Mouse (Mus musculus) MEL (cell line): ENCODE results near the gene Iqgap3. TPM values are rescaled to one million over a fixed set of nuclear protein-coding genes. Genes with fewer than 3 reads are reported as not detected.

Experiments used
- DNase-seq: peaks from one replicate; pipeline ENCODE4 v3.0.0; 2011; ENCODE audit warnings: low read depth, low spot score
- H3K27ac ChIP-seq: 2 replicates; pipeline ENCODE4 v1.5.1; 2012; ENCODE audit warnings: low read depth, mild to moderate bottlenecking, control low read depth, low read length, moderate library complexity; ENCODE audit not compliant: control insufficient read depth
- H3K27me3 ChIP-seq, 2 experiments: fragments of 150-350 bp in 1 of 2; sonication (generic) in 1 of 2; 2 replicates each; pipeline ENCODE4 v1.6.1; 2012; ENCODE audit warnings: low read length in 2 of 2, mild to moderate bottlenecking in 2 of 2, improper control_type of control experiment in 1 of 2, moderate library complexity in 1 of 2; ENCODE audit not compliant: insufficient read depth in 2 of 2, control insufficient read depth in 1 of 2
- H3K36me3 ChIP-seq, 2 experiments: 2 replicates each; pipeline ENCODE4 v1.6.1; 2012 to 2014; ENCODE audit warnings: low read length in 2 of 2, improper control_type of control experiment in 1 of 2, inconsistent platforms in 1 of 2, mild to moderate bottlenecking in 1 of 2; ENCODE audit not compliant: insufficient read depth in 2 of 2, control insufficient read depth in 1 of 2
- H3K4me1 ChIP-seq, 2 experiments: fragments of 150-350 bp in 1 of 2; sonication (generic) in 1 of 2; 2 replicates each; pipeline ENCODE4 v1.6.1; 2012; ENCODE audit warnings: low read length in 2 of 2, improper control_type of control experiment in 1 of 2, mild to moderate bottlenecking in 1 of 2; ENCODE audit not compliant: insufficient read depth in 2 of 2, control insufficient read depth in 1 of 2
- H3K4me3 ChIP-seq, 2 experiments: fragments of 150-350 bp in 1 of 2; sonication (generic) in 1 of 2; 2 replicates each; pipeline ENCODE4 v1.5.1; 2012; ENCODE audit warnings: low read depth in 2 of 2, low read length in 2 of 2, mild to moderate bottlenecking in 2 of 2, moderate library complexity in 2 of 2, control low read depth in 1 of 2, improper control_type of control experiment in 1 of 2; ENCODE audit not compliant: control insufficient read depth in 1 of 2, insufficient read depth in 1 of 2
- H3K79me2 ChIP-seq: 2 replicates; pipeline ENCODE4 v1.6.1; 2012; ENCODE audit warnings: mild to moderate bottlenecking, low read length, moderate library complexity; ENCODE audit not compliant: control insufficient read depth, poor library complexity, insufficient read depth
- H3K9ac ChIP-seq: 2 replicates; pipeline ENCODE4 v1.6.1; 2012; ENCODE audit warnings: low read depth, mild to moderate bottlenecking, control low read depth, low read length, moderate library complexity; ENCODE audit not compliant: control insufficient read depth, poor library complexity, severe bottlenecking
- H3K9me3 ChIP-seq: fragments of 150-350 bp; sonication (generic); replicated peaks from 2 replicates; pipeline ENCODE4 v1.6.1; 2012; ENCODE audit warnings: mild to moderate bottlenecking, low read length, improper control_type of control experiment, moderate library complexity; ENCODE audit not compliant: insufficient read depth
- BHLHE40 ChIP-seq: IDR thresholded peaks from 2 replicates; pipeline ENCODE4 v1.6.1; 2012; ENCODE audit warnings: low read depth, mild to moderate bottlenecking, inconsistent platforms, low read length, improper control_type of control experiment, borderline replicate concordance
- CHD1 ChIP-seq: IDR thresholded peaks from 2 replicates; pipeline ENCODE4 v1.6.1; 2012; ENCODE audit warnings: low read depth, mild to moderate bottlenecking, inconsistent platforms, low read length, improper control_type of control experiment
- E2F4 ChIP-seq: IDR thresholded peaks from 2 replicates; pipeline ENCODE4 v1.6.1; 2011; ENCODE audit warnings: low read depth, low read length, improper control_type of control experiment, borderline replicate concordance
- EP300 ChIP-seq, 2 experiments: IDR thresholded peaks; 2 replicates each; pipeline ENCODE4 v1.6.1; 2011; ENCODE audit warnings: improper control_type of control experiment in 2 of 2, low read length in 2 of 2, low read depth in 1 of 2, mild to moderate bottlenecking in 1 of 2
- ETS1 ChIP-seq: IDR thresholded peaks from 2 replicates; pipeline ENCODE4 v1.6.1; 2012; ENCODE audit warnings: low read depth, mild to moderate bottlenecking, inconsistent platforms, low read length, improper control_type of control experiment, moderate library complexity
- GATA1 ChIP-seq: IDR thresholded peaks from 2 replicates; pipeline ENCODE4 v1.6.1; 2011; ENCODE audit warnings: low read depth, low read length, improper control_type of control experiment
- MAFK ChIP-seq: IDR thresholded peaks from 2 replicates; pipeline ENCODE4 v1.6.1; 2011; ENCODE audit warnings: low read depth, mild to moderate bottlenecking, low read length, improper control_type of control experiment, borderline replicate concordance
- MAZ ChIP-seq: IDR thresholded peaks from 2 replicates; pipeline ENCODE4 v1.6.1; 2012; ENCODE audit warnings: low read depth, mild to moderate bottlenecking, inconsistent platforms, low read length, improper control_type of control experiment
- MXI1 ChIP-seq: IDR thresholded peaks from 2 replicates; pipeline ENCODE4 v1.6.1; 2011; ENCODE audit warnings: mild to moderate bottlenecking, low read depth, low read length, improper control_type of control experiment
- MYC ChIP-seq: IDR thresholded peaks from 2 replicates; pipeline ENCODE4 v1.6.1; 2011; ENCODE audit warnings: low read depth, mild to moderate bottlenecking, low read length, improper control_type of control experiment, moderate library complexity
- NELFE ChIP-seq: IDR thresholded peaks from 2 replicates; pipeline ENCODE4 v1.6.1; 2011; ENCODE audit warnings: low read depth, low read length, improper control_type of control experiment
- POLR2A ChIP-seq, 2 experiments: IDR thresholded peaks; 2 replicates each; pipeline ENCODE4 v1.6.1; 2011 to 2012; ENCODE audit warnings: low read length in 2 of 2, mild to moderate bottlenecking in 2 of 2, control low read depth in 1 of 2, improper control_type of control experiment in 1 of 2, low read depth in 1 of 2, moderate library complexity in 1 of 2; ENCODE audit not compliant: control insufficient read depth in 1 of 2, insufficient read depth in 1 of 2, poor library complexity in 1 of 2
- POLR2AphosphoS5 ChIP-seq: IDR thresholded peaks from 2 replicates; pipeline ENCODE4 v1.6.1; 2012; ENCODE audit warnings: low read depth, borderline replicate concordance, mild to moderate bottlenecking, inconsistent platforms, low read length, moderate library complexity, mixed read lengths
- RCOR1 ChIP-seq: IDR thresholded peaks from 2 replicates; pipeline ENCODE4 v1.6.1; 2012; ENCODE audit warnings: low read depth, mild to moderate bottlenecking, inconsistent platforms, low read length, improper control_type of control experiment
- TBP ChIP-seq: IDR thresholded peaks from 2 replicates; pipeline ENCODE4 v1.8.0; 2011; ENCODE audit warnings: low read depth, low read length, improper control_type of control experiment
- UBTF ChIP-seq: IDR thresholded peaks from 2 replicates; pipeline ENCODE4 v1.6.1; 2012; ENCODE audit warnings: low read depth, mild to moderate bottlenecking, inconsistent platforms, low read length, improper control_type of control experiment, moderate library complexity, borderline replicate concordance; ENCODE audit not compliant: insufficient read depth
- USF1 ChIP-seq: IDR thresholded peaks from 2 replicates; pipeline ENCODE4 v1.6.1; 2014; ENCODE audit warnings: low read depth, mild to moderate bottlenecking, inconsistent platforms, low read length, improper control_type of control experiment, moderate library complexity
- USF2 ChIP-seq, 2 experiments: IDR thresholded peaks; 2 replicates each; pipeline ENCODE4 v1.6.1; 2011 to 2012; ENCODE audit warnings: improper control_type of control experiment in 2 of 2, low read length in 2 of 2, borderline replicate concordance in 1 of 2, inconsistent platforms in 1 of 2, low read depth in 1 of 2, mild to moderate bottlenecking in 1 of 2; ENCODE audit not compliant: insufficient read depth in 1 of 2
- ZC3H11A ChIP-seq: IDR thresholded peaks from 2 replicates; pipeline ENCODE4 v1.6.1; 2012; ENCODE audit warnings: low read depth, mild to moderate bottlenecking, inconsistent platforms, low read length, improper control_type of control experiment
- ZMIZ1 ChIP-seq: IDR thresholded peaks from 2 replicates; pipeline ENCODE4 v1.6.1; 2012; ENCODE audit warnings: low read depth, mild to moderate bottlenecking, inconsistent platforms, low read length, improper control_type of control experiment, moderate library complexity
- ZNF384 ChIP-seq: IDR thresholded peaks from 2 replicates; pipeline ENCODE4 v1.6.1; 2012; ENCODE audit warnings: low read depth, mild to moderate bottlenecking, inconsistent platforms, low read length, improper control_type of control experiment
- polyA plus RNA-seq, 2 experiments: library from polyadenylated mRNA; stranded (reverse) in 1 of 2; unstranded in 1 of 2; fragments of >175 nt in 1 of 2; fragments of >200 nt in 1 of 2; gene quantifications; 2 replicates each; pipeline versions ENCODE4 v1.2.1 to v1.2.4; 2012; ENCODE audit warnings: low replicate concordance in 2 of 2, low read depth in 1 of 2; ENCODE audit not compliant: insufficient read length in 2 of 2, insufficient read depth in 1 of 2, missing spikeins in 1 of 2
- total RNA-seq: library from RNA; depleted of rRNA; stranded (reverse); fragments of 300-350 nt; gene quantifications from 2 replicates; pipeline ENCODE4 v1.2.3, GENCODE M21; 2012

Gene Iqgap3
- total and polyA plus RNA-seq, 3 experiments, result 21.1 to 42.5 TPM; not detected in 1

GRCm38 (mm10) chr3:88078204-88078603, 3.6 kb upstream of the Iqgap3 start, which contains the start of gene Ttc24:
Gene Ttc24 (minus strand): TSS chr3:88078304.
- peaks cover 11% of the 10 kb centered on the region for H3K79me2 ChIP-seq
- DNase-seq, result no peak
- no peak within 1 kb of the TSS for H3K27ac ChIP-seq
- no peak within 1 kb of the TSS for H3K9ac ChIP-seq
- H3K27me3 ChIP-seq, result peaks cover 19 to 23% of the 10 kb centered on the region in 2 experiments
- peaks cover 3 to 9% of the 10 kb centered on the region in 2 experiments for H3K4me1 ChIP-seq
- peaks cover 0 to 4% of the 10 kb centered on the region in 2 experiments; a peak in 2 of 4 replicates for H3K36me3 ChIP-seq
- no peaks in the 10 kb centered on the region for H3K9me3 ChIP-seq
- no peak within 1 kb of the TSS for H3K4me3 ChIP-seq
- no peak for TF ChIP-seq ZNF384
- no peak for TF ChIP-seq BHLHE40
- no peak for TF ChIP-seq POLR2A (IDR thresholded peaks at IDR 0.05; ENCODE audit: control insufficient read depth in 1 of 2, insufficient read depth in 1 of 2, low read depth in 1 of 2, low read length in 2 of 2, poor library complexity in 1 of 2)
- no peak for TF ChIP-seq E2F4
- TF ChIP-seq ZC3H11A, result no peak
- no peak for TF ChIP-seq MXI1
- no peak for TF ChIP-seq UBTF
- no peak for TF ChIP-seq MAZ
- TF ChIP-seq MAFK, result no peak
- no peak for TF ChIP-seq EP300 (IDR thresholded peaks at IDR 0.05; ENCODE audit: low read depth in 1 of 2, low read length in 2 of 2)
- no peak for TF ChIP-seq GATA1
- TF ChIP-seq CHD1, result no peak
- TF ChIP-seq MYC, result no peak
- TF ChIP-seq NELFE, result no peak

GRCm38 (mm10) chr3:88082224-88082618, 450 bp downstream of the Iqgap3 start:
- H3K36me3 ChIP-seq, result peaks cover 0 to 4% of the 10 kb centered on the region in 2 experiments; a peak in 2 of 4 replicates
- peak; percentile 55 for DNase-seq
- peak overlapping the region; percentile 68 for H3K9ac ChIP-seq
- peaks cover 13% of the 10 kb centered on the region for H3K79me2 ChIP-seq
- peaks cover 10% of the 10 kb centered on the region in 2 experiments for H3K27me3 ChIP-seq
- no peak for TF ChIP-seq ZMIZ1
- TF ChIP-seq ETS1, result no peak
- no peak for TF ChIP-seq POLR2AphosphoS5
- no peak for TF ChIP-seq USF2 (IDR thresholded peaks at IDR 0.05; ENCODE audit: borderline replicate concordance in 1 of 2, insufficient read depth in 1 of 2, low read depth in 1 of 2, low read length in 2 of 2)
- no peak for TF ChIP-seq ZC3H11A
- TF ChIP-seq TBP, result peak; percentile 1; the same call in 1 of the 2 replicates
- TF ChIP-seq USF1, result 0 out of 2 replicates have a peak, but pooled peaks have one; percentile 1
- no peak for TF ChIP-seq POLR2A (IDR thresholded peaks at IDR 0.05; ENCODE audit: control insufficient read depth in 1 of 2, insufficient read depth in 1 of 2, low read depth in 1 of 2, low read length in 2 of 2, poor library complexity in 1 of 2)
- TF ChIP-seq RCOR1, result no peak
- peak overlapping the region; percentile 69 to 75 for H3K4me3 ChIP-seq
- no peaks in the 10 kb centered on the region for H3K9me3 ChIP-seq
- no peak overlapping the region for H3K27ac ChIP-seq
- H3K4me1 ChIP-seq, result peaks cover 3 to 10% of the 10 kb centered on the region in 2 experiments
